Mouse (Mus musculus): ENCODE results near the gene Ephb2.

GRCm38 (mm10) chr4:136650261-136650660, 185.5 kb downstream of the Ephb2 start:
- TF ChIP-seq POLR2A (IDR thresholded peaks at IDR 0.05; ENCODE audit: insufficient read length, low read depth), result no peak
- TF ChIP-seq MAX (IDR thresholded peaks at IDR 0.05; ENCODE audit: low read depth), result no peak
- TF ChIP-seq E2F4 (IDR thresholded peaks at IDR 0.05; ENCODE audit: insufficient read depth), result no peak
- TF ChIP-seq POLR2AphosphoS2 (IDR thresholded peaks at IDR 0.05; ENCODE audit: insufficient read length, low read depth), result no peak
- TF ChIP-seq CEBPB (IDR thresholded peaks at IDR 0.05; ENCODE audit: insufficient read depth, poor library complexity, severe bottlenecking), result no peak
- no peak for TF ChIP-seq MYOG (IDR thresholded peaks at IDR 0.05; ENCODE audit: control insufficient read depth in 1 of 3, insufficient read depth in 1 of 3, insufficient read length in 2 of 3, low read depth in 2 of 3)
- TF ChIP-seq USF1 (IDR thresholded peaks at IDR 0.05; ENCODE audit: low read depth), result no peak
- no peak for TF ChIP-seq TCF12 (IDR thresholded peaks at IDR 0.05; ENCODE audit: insufficient read depth, poor library complexity, severe bottlenecking)
- no peak for TF ChIP-seq TCF3 (IDR thresholded peaks at IDR 0.05; ENCODE audit: insufficient read length, low read depth)
- no peak for TF ChIP-seq SRF (IDR thresholded peaks at IDR 0.05; ENCODE audit: control insufficient read depth, insufficient read length, low read depth)
- no peak for TF ChIP-seq MYOD1 (IDR thresholded peaks at IDR 0.05; ENCODE audit: control insufficient read depth in 1 of 3, insufficient read length in 2 of 3, low read depth in 2 of 3)
- no peak for TF ChIP-seq REST (IDR thresholded peaks at IDR 0.05; ENCODE audit: insufficient read depth, insufficient read length)

All from myocyte (in vitro differentiated cells).